Mouse (Mus musculus): Measurements from ENCODE around the gene Stk31. TPM values are rescaled to one million over a fixed set of nuclear protein-coding genes. Genes with fewer than 3 reads are reported as not detected.
A peak's percentile ranks its signal among the peaks of the same experiment; 100 is the strongest.
"Not testable (repeated sequence)": the region's sequence is repeated elsewhere in the genome, so short reads cannot be mapped to it uniquely, and the experiment has no call there.

Gene Stk31
- total RNA-seq (2015) (not detected in 2 replicates), total RNA-seq (2017) (not detected in 2 replicates)

GRCm38 (mm10) chr6:49395316-49395715 is at the start of gene Stk31:
Gene Stk31 (plus strand): TSS chr6:49395604.
- no peak for ATAC-seq (ENCODE audit: poor library complexity, severe bottlenecking)

- ATAC-seq (ENCODE audit: poor library complexity, severe bottlenecking) = peak; percentile 98
Measured at GRCm38 (mm10) chr6:49349826-49350225, 45.6 kb upstream of the Stk31 start.

- ATAC-seq (ENCODE audit: poor library complexity, severe bottlenecking) = no peak
Measured at GRCm38 (mm10) chr6:49354613-49355012, 40.8 kb upstream of the Stk31 start.

- peak; percentile 60; the same call in 1 of the 2 replicates for ATAC-seq (ENCODE audit: poor library complexity, severe bottlenecking)
Measured at GRCm38 (mm10) chr6:49355171-49355570, 40.2 kb upstream of the Stk31 start.

- no peak for ATAC-seq (ENCODE audit: poor library complexity, severe bottlenecking)
Measured at GRCm38 (mm10) chr6:49360420-49360819, 35.0 kb upstream of the Stk31 start.

GRCm38 (mm10) chr6:49367159-49368054 is 28.0 kb upstream of the Stk31 start, which contains the start of gene Fam221a:
Gene Fam221a (plus strand): TSS chr6:49367739.
- peak; percentile 92 for ATAC-seq (ENCODE audit: poor library complexity, severe bottlenecking)

- ATAC-seq (ENCODE audit: poor library complexity, severe bottlenecking) = no peak
Measured at GRCm38 (mm10) chr6:49368212-49368611, 27.2 kb upstream of the Stk31 start.

- ATAC-seq (ENCODE audit: poor library complexity, severe bottlenecking) = no peak
Measured at GRCm38 (mm10) chr6:49372705-49373104, 22.7 kb upstream of the Stk31 start.

- no peak for ATAC-seq (ENCODE audit: poor library complexity, severe bottlenecking)
Measured at GRCm38 (mm10) chr6:49373943-49374342, 21.5 kb upstream of the Stk31 start.

- no peak for ATAC-seq (ENCODE audit: poor library complexity, severe bottlenecking)
Measured at GRCm38 (mm10) chr6:49378328-49378727, 17.1 kb upstream of the Stk31 start.

GRCm38 (mm10) chr6:49394276-49394675 is 1.1 kb upstream of the Stk31 start:
- no peak for ATAC-seq (ENCODE audit: poor library complexity, severe bottlenecking)

- no peak for ATAC-seq (ENCODE audit: poor library complexity, severe bottlenecking)
Measured at GRCm38 (mm10) chr6:49397466-49397865, 2.1 kb downstream of the Stk31 start.

GRCm38 (mm10) chr6:49398365-49398764 is 3.0 kb downstream of the Stk31 start:
- peak; percentile 43; the same call in 1 of the 2 replicates for ATAC-seq (ENCODE audit: poor library complexity, severe bottlenecking)

- ATAC-seq (ENCODE audit: poor library complexity, severe bottlenecking) = no peak
Measured at GRCm38 (mm10) chr6:49410830-49411229, 15.4 kb downstream of the Stk31 start.

- ATAC-seq (ENCODE audit: poor library complexity, severe bottlenecking) = not testable (repeated sequence)
Measured at GRCm38 (mm10) chr6:49412967-49413366, 17.6 kb downstream of the Stk31 start.

GRCm38 (mm10) chr6:49415971-49416370 is 20.6 kb downstream of the Stk31 start:
- ATAC-seq (ENCODE audit: poor library complexity, severe bottlenecking) = no peak

GRCm38 (mm10) chr6:49437306-49437705 is 41.9 kb downstream of the Stk31 start:
- no peak for ATAC-seq (ENCODE audit: poor library complexity, severe bottlenecking)

GRCm38 (mm10) chr6:49458112-49458511 is 62.7 kb downstream of the Stk31 start:
- no peak for ATAC-seq (ENCODE audit: poor library complexity, severe bottlenecking)

- ATAC-seq (ENCODE audit: poor library complexity, severe bottlenecking) = no peak
Measured at GRCm38 (mm10) chr6:49483205-49483604, 87.8 kb downstream of the Stk31 start.

- ATAC-seq (ENCODE audit: poor library complexity, severe bottlenecking) = no peak
Measured at GRCm38 (mm10) chr6:49491526-49491925, 96.1 kb downstream of the Stk31 start.

GRCm38 (mm10) chr6:49519053-49519452 is 123.6 kb downstream of the Stk31 start:
- no peak for ATAC-seq (ENCODE audit: poor library complexity, severe bottlenecking)
